Mouse (Mus musculus) G1E-ER4 (cell line): ENCODE data around the gene Sync. TPM values are rescaled to one million over a fixed set of nuclear protein-coding genes. Genes with fewer than 3 reads are reported as not detected.
A peak's percentile ranks its signal among the peaks of the same experiment; 100 is the strongest.

ENCODE experiments used
- GATA1 ChIP-seq: IDR thresholded peaks from one replicate; pipeline ENCODE4 v1.8.0; 2012; ENCODE audit warnings: low read length, inconsistent platforms
- polyA plus RNA-seq: library from polyadenylated mRNA; stranded (reverse); fragments of >175 nt; gene quantifications from 2 replicates; pipeline ENCODE4 v1.2.3, GENCODE M21; 2012

Gene Sync
- polyA plus RNA-seq, 1 experiment, result 0.36 TPM

DNA sequence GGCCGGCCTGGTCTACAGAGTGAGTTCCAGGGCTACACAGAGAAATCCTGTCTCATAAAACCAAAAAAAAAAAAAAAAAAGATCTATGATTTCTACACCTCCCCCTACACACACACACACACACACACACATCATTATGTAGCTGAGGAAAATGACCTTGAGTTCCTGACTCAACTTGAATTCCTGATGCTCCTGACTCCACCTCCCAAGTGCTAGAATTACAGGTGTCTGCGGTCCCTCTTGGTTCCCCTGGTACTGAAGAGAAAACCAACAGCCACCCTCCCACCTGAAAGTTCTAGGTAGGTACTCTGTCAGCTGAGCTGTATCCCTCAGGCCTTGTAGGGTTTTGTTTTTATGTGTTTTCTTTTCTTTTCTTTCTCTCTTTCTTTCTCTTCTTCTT is 34.9 kb upstream of the Sync start:
- TF ChIP-seq GATA1, result no peak

DNA sequence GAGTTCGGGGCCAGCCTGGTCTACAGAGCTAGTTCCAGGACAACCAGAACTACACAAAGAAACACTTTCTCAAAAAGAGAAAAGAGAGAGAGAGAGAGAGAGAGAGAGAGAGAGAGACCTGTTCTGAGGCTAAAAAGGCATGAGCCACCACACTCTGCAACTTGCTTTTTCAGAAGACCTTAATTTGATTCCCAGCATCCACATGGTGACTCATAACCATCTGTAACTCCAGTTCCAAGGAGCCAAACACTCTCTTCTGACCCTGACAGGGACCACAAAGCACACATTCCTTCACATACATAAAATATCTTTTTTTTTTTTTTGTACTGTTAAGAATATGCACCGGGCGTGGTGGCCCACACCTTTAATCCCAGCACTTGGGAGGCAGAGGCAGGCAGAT is 32.8 kb upstream of the Sync start:
- no peak for TF ChIP-seq GATA1

DNA sequence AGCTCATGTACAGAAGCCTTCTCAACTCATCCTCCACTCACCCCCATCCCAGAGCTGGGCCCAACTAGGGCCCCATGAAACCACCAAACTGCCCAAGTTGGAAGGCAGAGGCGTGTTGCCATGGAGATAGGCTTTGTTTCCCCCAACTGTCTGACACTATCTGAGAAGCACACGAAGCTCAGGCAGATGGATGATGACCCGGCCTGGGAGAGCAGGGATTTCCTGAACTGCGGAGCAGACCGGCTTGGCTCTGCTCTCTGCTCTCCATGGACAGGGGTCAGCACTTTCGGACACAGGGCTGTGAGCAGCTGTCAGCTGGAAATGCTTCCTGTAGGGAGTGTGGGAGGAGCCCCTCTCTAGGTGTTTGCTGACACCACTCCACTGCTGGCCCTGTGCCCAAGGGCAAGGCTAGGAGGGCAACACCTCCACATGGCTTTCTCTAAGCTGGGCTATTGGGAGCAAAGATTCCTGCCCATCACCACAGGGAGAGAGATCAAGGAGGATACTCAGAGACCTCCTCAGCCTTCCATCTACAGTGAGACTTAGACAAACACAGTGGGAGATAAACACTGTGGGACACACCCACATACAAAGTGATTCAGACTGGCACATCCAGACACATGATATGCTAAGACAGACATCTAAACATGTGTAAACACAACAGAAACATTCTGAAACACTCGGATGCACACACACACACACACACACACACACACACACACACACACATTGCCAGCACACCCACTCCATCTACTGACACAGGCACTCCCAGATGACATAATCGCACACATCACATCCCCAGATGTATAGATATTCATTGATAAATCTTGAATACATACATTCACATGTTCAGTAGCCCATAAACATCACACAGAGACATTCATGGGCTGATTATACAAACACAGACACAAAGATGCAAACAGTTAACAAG is 30.7 kb upstream of the Sync start:
- no peak for TF ChIP-seq GATA1

DNA sequence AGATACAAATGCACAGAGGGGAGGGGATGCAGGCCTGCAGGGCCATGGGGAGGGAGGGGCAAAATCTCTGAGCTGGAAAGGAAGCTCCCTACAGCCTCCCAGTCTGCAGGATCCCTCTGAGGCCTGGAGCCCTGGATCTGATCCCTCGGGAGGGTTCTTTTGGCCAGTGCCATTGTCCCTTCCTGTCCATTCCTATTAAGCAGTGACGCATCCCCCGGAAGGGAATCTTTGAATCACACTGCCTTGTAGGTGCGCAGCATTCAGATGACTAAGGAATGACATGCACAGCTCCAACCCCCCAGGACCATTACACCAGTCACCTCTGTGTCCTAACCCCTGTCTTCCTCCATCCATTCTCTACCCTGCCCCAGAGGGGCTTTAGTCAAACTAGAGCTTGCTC is 28.3 kb upstream of the Sync start:
- no peak for TF ChIP-seq GATA1

DNA sequence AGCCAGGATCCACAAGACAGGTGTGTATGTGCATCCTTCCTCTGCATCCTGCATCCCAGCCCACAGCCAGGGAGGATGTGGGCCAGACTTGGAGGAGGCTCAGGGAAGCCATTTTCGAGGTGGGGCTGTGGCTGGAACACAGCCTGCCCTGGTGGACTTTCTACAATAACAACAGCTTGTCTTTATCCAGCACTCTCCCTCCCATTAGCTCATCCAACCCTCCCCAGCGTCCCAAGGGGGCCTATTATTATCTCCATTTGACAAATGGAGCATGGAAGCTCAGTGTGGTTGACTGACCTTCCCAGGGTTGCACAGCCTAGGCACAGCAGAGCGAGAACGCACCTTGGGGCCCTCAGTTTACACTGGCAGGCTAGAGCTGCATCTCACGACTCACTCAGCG is 26.7 kb upstream of the Sync start:
- no peak for TF ChIP-seq GATA1

DNA sequence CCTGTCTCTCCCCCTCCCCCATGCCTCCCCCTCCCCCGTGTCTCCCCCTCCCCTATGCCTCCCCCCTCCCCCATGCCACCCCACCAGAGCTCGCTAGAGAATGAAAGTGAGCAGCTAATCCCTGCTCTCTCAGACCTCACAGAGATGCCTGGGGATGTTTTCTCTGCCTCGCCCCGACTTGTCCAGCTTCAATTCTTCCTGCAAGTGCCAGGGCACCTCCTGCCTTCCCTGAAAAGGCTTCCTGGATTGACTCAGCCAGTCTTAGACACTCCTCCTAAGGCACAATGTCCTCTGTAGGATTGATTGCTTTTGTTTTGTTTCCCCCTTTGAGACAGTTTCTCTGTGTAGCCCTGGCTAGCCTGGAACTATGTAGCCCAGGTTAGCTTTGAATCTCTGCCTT is 26.2 kb upstream of the Sync start, which contains the start of gene C77080:
C77080 (minus strand) TSS at position 209 of the 400 bp plus-strand sequence.
- TF ChIP-seq GATA1, result no peak

DNA sequence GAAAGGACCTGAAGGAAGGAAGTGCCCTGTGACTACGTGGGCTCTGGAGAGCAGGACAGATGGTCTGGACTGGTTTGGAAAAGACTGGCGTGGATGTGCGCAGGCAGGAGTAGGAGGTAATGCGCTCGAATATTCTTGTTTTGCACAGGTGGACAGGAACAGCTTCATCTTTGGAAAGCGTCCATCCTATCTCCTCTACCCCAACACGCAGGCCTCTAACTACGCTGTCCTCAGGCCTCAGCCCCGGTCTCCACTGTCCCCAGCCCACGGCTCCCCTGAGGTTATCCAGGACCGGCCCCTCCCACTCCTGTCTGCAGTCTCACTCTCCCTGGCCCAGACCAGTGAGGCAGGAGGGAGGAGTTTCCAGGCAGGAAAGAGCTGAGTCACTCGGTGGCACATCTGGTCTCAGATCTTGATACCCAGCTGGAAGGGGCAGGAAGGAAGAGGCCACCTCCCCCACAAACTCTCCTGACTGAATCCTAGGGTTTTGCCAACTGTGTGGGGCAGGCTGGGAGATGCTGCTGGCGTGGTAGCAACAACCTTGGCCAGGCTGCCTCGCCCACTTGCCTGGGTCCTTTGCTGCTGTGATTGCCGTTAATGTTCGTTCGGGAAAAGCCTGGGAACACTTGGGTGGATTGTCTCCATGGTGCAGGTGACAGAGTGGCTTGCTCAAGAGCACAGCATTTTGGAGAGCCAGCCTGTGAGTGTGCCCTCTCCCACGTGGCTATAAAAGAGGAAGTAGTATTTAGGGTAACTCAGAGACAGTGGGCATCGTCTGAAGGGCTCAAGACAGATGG is 24.0 kb upstream of the Sync start:
- peak; percentile 49 for TF ChIP-seq GATA1

DNA sequence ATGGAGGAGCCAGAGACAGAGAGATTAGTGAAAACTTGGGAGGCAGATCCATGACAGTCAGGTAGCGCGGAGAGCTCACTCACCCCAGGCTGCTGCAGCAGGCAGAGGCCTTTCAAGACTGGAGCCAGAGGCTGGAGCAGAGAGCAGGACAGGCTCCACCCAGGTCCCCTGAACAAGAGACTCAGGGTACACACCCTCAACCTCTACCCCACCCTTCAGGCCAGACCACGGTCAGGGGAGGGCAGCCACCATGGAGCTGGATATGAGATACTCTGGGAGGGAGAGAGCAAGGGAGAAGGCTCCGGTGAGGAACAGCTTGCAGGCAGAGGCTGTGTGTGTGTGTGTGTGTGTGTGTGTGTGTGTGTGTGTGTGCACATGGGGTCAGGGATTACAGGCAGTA is 21.2 kb upstream of the Sync start:
- no peak for TF ChIP-seq GATA1

DNA sequence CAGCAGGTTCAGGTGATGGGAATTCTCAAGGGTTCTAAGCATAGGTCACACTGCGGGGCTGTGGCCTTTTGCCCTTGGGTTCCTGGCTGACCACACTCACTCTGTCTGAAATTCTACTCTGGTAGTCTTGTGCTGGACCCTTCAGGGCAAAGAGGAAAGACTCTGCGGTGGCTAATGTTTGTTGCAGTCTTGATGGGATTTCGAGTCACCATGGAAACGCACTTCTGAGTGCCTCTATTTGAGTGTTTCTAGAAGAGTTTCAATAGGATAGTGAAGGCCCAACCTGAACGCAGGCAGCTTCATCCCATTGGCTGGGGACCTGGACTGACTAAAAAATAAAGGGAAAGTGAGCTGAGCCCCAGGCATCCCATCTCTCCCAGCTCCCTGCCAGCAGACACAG is 20.6 kb upstream of the Sync start:
- no peak for TF ChIP-seq GATA1

DNA sequence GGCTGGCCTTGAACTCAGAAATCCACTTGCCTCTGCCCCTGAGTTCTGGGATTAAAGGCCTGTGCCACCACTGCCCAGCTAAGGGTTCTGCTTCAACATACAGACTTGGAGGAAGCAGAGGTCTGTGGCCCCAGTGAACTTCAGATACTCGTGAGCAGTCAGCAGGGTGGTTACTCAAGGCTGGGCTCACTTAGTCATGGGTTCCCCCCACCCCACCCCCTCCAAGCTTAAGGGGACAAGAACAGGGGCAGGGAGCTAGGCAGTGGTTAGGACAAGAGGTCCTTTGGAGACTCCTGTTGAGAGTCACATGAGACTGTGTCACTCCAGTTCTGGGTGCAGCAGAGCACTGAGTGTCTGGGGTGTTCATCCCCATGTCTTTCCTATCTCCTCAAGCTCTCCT is 18.7 kb upstream of the Sync start:
- no peak for TF ChIP-seq GATA1

DNA sequence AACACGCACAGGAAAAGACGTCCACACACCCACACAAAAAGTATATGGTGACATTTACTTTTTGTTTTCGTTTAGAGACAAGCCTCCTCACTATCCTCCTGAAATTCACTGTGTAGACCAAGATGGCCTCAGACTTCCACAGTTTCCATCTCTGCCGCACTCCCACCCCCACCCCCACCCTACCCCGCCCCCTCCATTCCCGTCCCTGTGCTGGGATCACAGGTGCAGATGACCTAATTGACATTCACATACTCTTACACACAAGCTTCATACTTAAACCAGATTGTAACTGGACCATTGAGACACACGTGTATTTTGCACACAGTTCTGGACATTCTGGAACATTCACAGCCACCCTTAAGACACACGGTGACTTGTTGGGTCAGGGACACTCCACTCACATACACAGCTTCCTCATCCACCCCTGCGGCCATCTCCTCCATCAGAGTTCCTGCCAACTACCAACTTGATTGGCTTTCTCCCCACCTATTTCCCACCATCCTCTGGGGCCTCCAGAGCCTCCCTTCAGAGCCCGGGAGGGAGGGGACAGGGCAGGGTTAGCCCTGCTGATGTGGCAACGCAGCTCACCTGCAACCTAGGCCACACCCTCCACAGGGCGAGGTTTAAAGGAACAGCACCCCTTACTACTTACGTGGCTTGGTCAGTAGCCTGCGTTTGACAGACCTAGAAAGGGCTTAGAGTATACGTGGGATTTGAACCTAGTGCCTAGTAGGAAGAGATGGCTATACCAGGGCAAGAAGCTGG is 15.2 kb upstream of the Sync start:
- TF ChIP-seq GATA1, result no peak

DNA sequence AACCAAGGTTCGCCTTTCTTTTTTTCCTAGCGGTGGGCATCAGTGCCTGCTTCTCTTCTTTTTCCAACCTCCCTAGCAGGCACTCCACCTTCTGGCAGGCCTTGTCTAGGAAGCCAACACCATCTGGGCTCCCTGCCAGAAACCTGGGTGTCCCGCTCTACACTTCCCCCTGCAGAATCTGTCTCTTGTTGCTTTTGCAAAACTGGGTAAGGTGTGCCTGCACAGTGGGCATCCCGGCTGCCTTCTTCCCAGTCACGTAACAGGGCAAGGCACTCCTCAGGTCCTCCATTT is 14.7 kb upstream of the Sync start:
- TF ChIP-seq GATA1, result no peak

DNA sequence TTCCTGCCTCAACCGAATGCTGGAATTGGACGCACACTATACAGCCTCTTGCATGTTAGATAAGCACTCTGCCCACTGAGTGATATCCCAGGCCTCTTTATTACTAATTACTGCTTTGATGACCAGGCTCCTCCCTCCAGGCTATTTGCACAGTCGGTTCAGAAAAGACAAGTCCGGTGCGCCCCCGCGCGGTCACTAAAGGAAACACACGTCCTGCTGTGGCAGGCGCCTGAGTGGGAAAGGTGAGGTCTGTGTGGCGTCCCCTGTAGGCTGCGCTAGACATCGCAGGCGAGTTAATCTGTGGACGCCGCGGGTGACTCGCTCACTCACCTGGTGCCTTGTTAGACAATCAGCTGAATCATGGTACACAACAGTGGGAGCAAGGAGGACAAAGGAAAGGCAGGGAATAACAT is 11.0 kb upstream of the Sync start:
- peak; percentile 14 for TF ChIP-seq GATA1

DNA sequence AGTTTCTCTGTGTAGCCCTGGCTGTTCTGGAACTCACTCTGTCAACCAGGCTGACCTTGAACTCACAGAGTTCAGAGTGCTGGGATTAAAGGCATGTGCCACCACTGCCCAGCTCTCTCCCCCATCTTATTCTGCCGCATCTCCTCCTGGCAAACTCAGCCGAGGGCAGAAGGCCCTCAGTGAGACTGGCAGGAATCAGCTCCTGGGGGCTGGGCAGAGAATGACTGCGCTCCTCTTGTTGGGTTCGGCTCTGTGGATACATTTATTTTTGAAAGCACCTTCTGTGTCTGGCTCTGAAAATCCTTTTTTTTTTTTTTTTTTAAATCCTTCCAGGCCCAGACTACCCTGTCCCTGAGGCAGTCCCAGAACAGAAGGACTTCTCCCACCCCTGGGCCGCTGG is 4.6 kb upstream of the Sync start:
- no peak for TF ChIP-seq GATA1

DNA sequence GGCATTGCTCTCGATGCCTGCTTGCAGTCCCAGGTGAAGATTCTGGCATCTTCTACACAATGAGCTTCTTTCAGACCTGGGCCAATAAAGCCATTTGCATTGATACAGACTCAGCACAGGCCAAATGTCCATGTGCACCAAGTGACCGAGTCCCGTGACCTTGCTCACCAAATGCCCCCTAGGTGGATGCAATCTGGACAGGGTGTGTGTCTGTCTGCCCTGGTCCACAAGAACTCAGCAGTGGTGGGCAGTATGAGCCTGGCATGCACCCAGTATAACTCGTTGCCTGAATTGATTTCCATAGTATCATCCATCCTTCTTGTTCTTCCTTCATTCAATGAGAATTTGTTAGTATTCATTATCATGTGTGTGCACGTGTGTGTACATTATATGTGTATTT is 4.2 kb upstream of the Sync start:
- no peak for TF ChIP-seq GATA1

DNA sequence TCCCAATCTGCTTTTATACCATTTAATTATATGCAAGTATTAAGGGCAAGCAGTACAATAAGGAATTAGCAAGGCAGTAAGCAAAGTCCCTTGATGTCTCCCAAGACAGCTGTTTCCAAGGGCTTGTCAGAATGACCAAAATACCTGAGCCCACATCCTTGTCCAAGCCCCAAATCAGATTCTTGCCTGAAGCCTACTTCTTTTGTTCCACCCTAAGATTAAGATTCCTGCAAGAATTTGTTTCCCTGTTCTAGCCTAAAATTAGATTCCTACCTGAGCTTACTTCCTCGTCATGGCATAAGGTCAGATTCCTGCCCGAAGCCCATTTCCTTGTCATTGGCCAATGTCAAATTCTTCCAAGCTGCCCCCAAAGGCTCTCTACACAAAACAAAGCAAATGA is 2.7 kb upstream of the Sync start:
- no peak for TF ChIP-seq GATA1
